Mouse (Mus musculus) limb, embryonic 11.5 days (tissue): ENCODE measurements around the gene Cckar. TPM values are rescaled to one million over a fixed set of nuclear protein-coding genes. Genes with fewer than 3 reads are reported as not detected.
"Not testable (repeated sequence)": the region's sequence is repeated elsewhere in the genome, so short reads cannot be mapped to it uniquely, and the experiment has no call there.

Source experiments
- ATAC-seq: fragments of 200-750 bp; cut with Nextera tagmentation; 2 replicates; pipeline ENCODE4 v1.8.0; 2017; ENCODE audit warnings: low read depth; ENCODE audit not compliant: insufficient number of reproducible peaks, low FRiP score, low TSS enrichment
- DNase-seq: peaks from one replicate; pipeline ENCODE4 v3.0.0-alpha.2; 2015; ENCODE audit warnings: low spot score
- H3K27ac ChIP-seq: fragments of 300-500 bp; sonication (generic); replicated peaks from 2 replicates; pipeline ENCODE4 v1.5.1; 2014; ENCODE audit warnings: low read depth, mild to moderate bottlenecking, low read length
- H3K27me3 ChIP-seq: fragments of 300-500 bp; sonication (generic); 2 replicates; pipeline ENCODE4 v1.6.1; 2014; ENCODE audit warnings: mild to moderate bottlenecking, low read length, mixed read lengths; ENCODE audit not compliant: control insufficient read depth, insufficient read depth
- H3K36me3 ChIP-seq: fragments of 300-500 bp; sonication (generic); 2 replicates; pipeline ENCODE4 v1.6.1; 2014; ENCODE audit warnings: mild to moderate bottlenecking, low read length, moderate library complexity, mixed read lengths; ENCODE audit not compliant: control insufficient read depth, insufficient read depth
- H3K4me1 ChIP-seq: fragments of 300-500 bp; sonication (generic); 2 replicates; pipeline ENCODE4 v1.6.1; 2014; ENCODE audit warnings: low read length, mixed read lengths; ENCODE audit not compliant: control insufficient read depth, insufficient read depth
- H3K4me2 ChIP-seq: fragments of 300-500 bp; sonication (generic); 2 replicates; pipeline ENCODE4 v1.6.1; 2014; ENCODE audit warnings: low read depth, mild to moderate bottlenecking, moderate library complexity; ENCODE audit not compliant: severe bottlenecking
- H3K4me3 ChIP-seq: fragments of 300-500 bp; sonication (generic); 2 replicates; pipeline ENCODE4 v1.5.1; 2014; ENCODE audit warnings: low read depth, low read length
- H3K9ac ChIP-seq: fragments of 300-500 bp; sonication (generic); 2 replicates; pipeline ENCODE4 v1.6.1; 2014; ENCODE audit warnings: mild to moderate bottlenecking, low read length
- H3K9me3 ChIP-seq: fragments of 300-500 bp; sonication (generic); 2 replicates; pipeline ENCODE4 v1.6.1; 2016; ENCODE audit warnings: low read length; ENCODE audit not compliant: control insufficient read depth
- WGBS: fragments of 180-500 bp; shearing (Covaris S2); extraction: QIAGEN DNeasy Blood & Tissue Kit; methylation state at CpG from one replicate; pipeline ENCODE4 v1.1.7; 2014; 5-methylcytosine and 5-hydroxymethylcytosine counted together
- polyA plus RNA-seq: library from polyadenylated mRNA; unstranded; fragments of >200 nt; fragmentation: Nextera tagmentation; extraction: Ambion mirVana; gene quantifications from 2 replicates; pipeline ENCODE4 v1.2.1, GENCODE M21; 2014

The Cckar gene
- polyA plus RNA-seq, 1 experiment from 2014 or later = 0.07 TPM

GRCm38 (mm10) chr5:53684417-53684816 lies 23.1 kb downstream of the Cckar start:
- Histone ChIP-seq H3K4me3 (no peak overlapping the region), H3K27me3 (no peaks in the 10 kb centered on the region), H3K36me3 (no peaks in the 10 kb centered on the region), H3K4me2 (no peak overlapping the region), H3K27ac (no peak overlapping the region), H3K9ac (no peak overlapping the region), H3K4me1 (no peaks in the 10 kb centered on the region), H3K9me3 (no peaks in the 10 kb centered on the region)
- WGBS = 91% methylated on average over 1 of the region's 1 CpGs
- DNase-seq = no peak
- no peak for ATAC-seq

GRCm38 (mm10) chr5:53683916-53684315 lies 23.6 kb downstream of the Cckar start:
- Histone ChIP-seq H3K4me3 (no peak overlapping the region), H3K27me3 (no peaks in the 10 kb centered on the region), H3K9me3 (no peaks in the 10 kb centered on the region), H3K4me2 (no peak overlapping the region), H3K27ac (no peak overlapping the region), H3K36me3 (no peaks in the 10 kb centered on the region), H3K9ac (no peak overlapping the region), H3K4me1 (no peaks in the 10 kb centered on the region)
- no peak for ATAC-seq
- no peak for DNase-seq
- WGBS = 84% methylated on average over 3 of the region's 3 CpGs

- Histone ChIP-seq H3K4me3 (no peak overlapping the region), H3K27me3 (no peaks in the 10 kb centered on the region), H3K4me2 (no peak overlapping the region), H3K36me3 (no peaks in the 10 kb centered on the region), H3K9ac (no peak overlapping the region), H3K27ac (no peak overlapping the region), H3K4me1 (no peaks in the 10 kb centered on the region), H3K9me3 (no peaks in the 10 kb centered on the region)
- whole genome bisulfite sequencing = 49% methylated on average over 6 of the region's 6 CpGs
- ATAC-seq (no peak), DNase-seq (no peak)
Observed at GRCm38 (mm10) chr5:53679651-53680050, 27.9 kb downstream of the Cckar start.

DNA sequence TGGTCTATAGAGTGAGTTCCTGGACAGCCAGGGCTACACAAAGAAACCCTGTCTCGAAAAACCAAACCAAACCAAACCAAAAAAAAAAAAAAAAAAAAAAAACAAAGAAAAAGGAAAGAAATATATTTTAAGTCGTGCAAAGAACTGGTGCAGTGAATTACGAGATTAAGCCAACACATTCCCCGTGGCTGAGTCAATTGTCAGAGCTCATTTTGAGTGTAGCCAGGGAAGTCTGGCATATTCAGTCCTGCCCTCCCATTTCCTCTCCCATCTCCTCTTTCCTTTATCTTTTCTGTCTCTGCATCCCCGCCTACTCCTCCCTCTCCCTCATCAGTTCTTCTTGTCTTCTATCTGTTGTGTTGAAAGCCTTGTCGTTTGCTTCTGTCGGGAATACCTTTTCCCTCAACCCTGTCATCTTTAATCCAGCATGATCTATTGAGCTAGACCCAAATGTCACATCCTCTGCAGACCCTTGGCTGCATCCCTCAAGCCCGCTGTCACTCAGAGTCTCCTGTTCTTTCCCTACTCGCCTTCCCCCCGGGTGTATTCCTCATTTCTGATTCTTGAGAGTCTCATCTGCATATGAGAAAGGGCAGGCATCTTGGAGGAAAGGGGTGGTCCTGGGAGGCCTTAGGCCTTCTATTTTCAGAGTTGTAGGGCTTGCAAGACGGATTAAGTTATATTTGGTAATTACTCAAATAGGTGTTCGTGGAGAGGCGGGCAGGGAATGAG lies 29.3 kb downstream of the Cckar start:
- Histone ChIP-seq H3K27ac (no peak overlapping the region), H3K4me1 (no peaks in the 10 kb centered on the region), H3K27me3 (no peaks in the 10 kb centered on the region), H3K9me3 (no peaks in the 10 kb centered on the region), H3K9ac (no peak overlapping the region), H3K4me2 (no peak overlapping the region), H3K36me3 (no peaks in the 10 kb centered on the region), H3K4me3 (no peak overlapping the region)
- no peak for DNase-seq
- ATAC-seq = no peak
- WGBS = 59% methylated on average over 13 of the region's 13 CpGs

GRCm38 (mm10) chr5:53676671-53677070 lies 30.8 kb downstream of the Cckar start:
- ATAC-seq = no peak
- WGBS = 86% methylated on average over 8 of the region's 8 CpGs

GRCm38 (mm10) chr5:53673493-53674150 lies 33.9 kb downstream of the Cckar start:
- H3K36me3 ChIP-seq, H3K4me1 ChIP-seq, H3K9me3 ChIP-seq, H3K4me3 ChIP-seq, ATAC-seq, H3K27ac ChIP-seq, H3K27me3 ChIP-seq, H3K4me2 ChIP-seq, DNase-seq, H3K9ac ChIP-seq: not testable (repeated sequence)
- WGBS = 87% methylated on average over 5 of the region's 6 CpGs

More at GRCm38 (mm10) chr5:53676671-53677070, 30.8 kb downstream of the Cckar start:
- no peaks in the 10 kb centered on the region for H3K9me3 ChIP-seq
- H3K9ac ChIP-seq = no peak overlapping the region
- DNase-seq = no peak
- H3K4me2 ChIP-seq = no peak overlapping the region
- H3K36me3 ChIP-seq = no peaks in the 10 kb centered on the region
- no peaks in the 10 kb centered on the region for H3K4me1 ChIP-seq
- H3K4me3 ChIP-seq = no peak overlapping the region
- H3K27ac ChIP-seq = no peak overlapping the region
- H3K27me3 ChIP-seq = no peaks in the 10 kb centered on the region

- Histone ChIP-seq H3K9me3 (no peaks in the 10 kb centered on the region), H3K4me3 (no peak overlapping the region), H3K36me3 (no peaks in the 10 kb centered on the region), H3K4me1 (no peaks in the 10 kb centered on the region), H3K9ac (no peak overlapping the region), H3K27ac (no peak overlapping the region), H3K4me2 (no peak overlapping the region), H3K27me3 (no peaks in the 10 kb centered on the region)
- DNase-seq = peak; percentile 88
- 0 out of 2 replicates have a peak, but pooled peaks have one; percentile 47 for ATAC-seq
- WGBS = 25% methylated on average over 5 of the region's 5 CpGs
Observed at GRCm38 (mm10) chr5:53672352-53672751, 35.2 kb downstream of the Cckar start.

DNA sequence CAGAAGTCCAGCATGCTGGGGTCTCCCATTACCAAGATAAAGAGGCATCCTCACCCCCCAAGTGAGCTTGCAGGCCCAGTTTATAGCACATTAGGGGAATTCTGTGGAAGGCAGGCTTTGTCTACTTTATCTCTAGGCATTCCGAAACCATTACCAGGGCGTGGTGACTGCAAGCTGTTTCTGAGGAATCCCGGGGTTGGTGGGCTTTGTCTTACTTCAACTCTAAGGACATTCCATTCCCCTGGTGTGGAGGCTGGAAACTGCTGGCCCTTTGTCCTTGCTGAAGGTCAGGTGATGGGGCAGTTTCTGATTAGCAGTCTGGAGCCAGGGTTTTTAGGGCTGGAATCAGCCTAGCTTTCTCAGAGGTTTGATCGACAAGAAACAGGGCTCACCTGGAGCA lies 36.0 kb downstream of the Cckar start:
- no peaks in the 10 kb centered on the region for H3K9me3 ChIP-seq
- no peak overlapping the region for H3K27ac ChIP-seq
- ATAC-seq (no peak), DNase-seq (no peak)
- no peak overlapping the region for H3K9ac ChIP-seq
- no peaks in the 10 kb centered on the region for H3K4me1 ChIP-seq
- H3K4me2 ChIP-seq = no peak overlapping the region
- H3K4me3 ChIP-seq = no peak overlapping the region
- H3K36me3 ChIP-seq = no peaks in the 10 kb centered on the region
- WGBS = 78% methylated on average over 4 of the region's 4 CpGs
- H3K27me3 ChIP-seq = no peaks in the 10 kb centered on the region
